Mouse (Mus musculus): ENCODE data around the gene Cep72. TPM values are rescaled to one million over a fixed set of nuclear protein-coding genes. Genes with fewer than 3 reads are reported as not detected.
"Not testable (repeated sequence)": the region's sequence is repeated elsewhere in the genome, so short reads cannot be mapped to it uniquely, and the experiment has no call there.

The Cep72 gene
- polyA plus RNA-seq, 1 experiment from 2014 or later = 8.8 TPM

- 53% methylated on average over 1 of the region's 1 CpGs for WGBS
- H3K4me3 ChIP-seq; H3K27ac ChIP-seq; ATAC-seq (replicated peaks; ENCODE audit: insufficient number of reproducible peaks, insufficient read depth, low FRiP score, low read depth); H3K9me3 ChIP-seq (replicated peaks); H3K9ac ChIP-seq; H3K36me3 ChIP-seq; H3K27me3 ChIP-seq; H3K4me2 ChIP-seq; H3K4me1 ChIP-seq (replicated peaks): not testable (repeated sequence)
Measured at GRCm38 (mm10) chr13:74071244-74071643, 9.1 kb upstream of the Cep72 start.

- no peaks in the 10 kb centered on the region for H3K4me1 ChIP-seq (replicated peaks)
- H3K36me3 ChIP-seq = no peaks in the 10 kb centered on the region
- no peak for ATAC-seq (replicated peaks; ENCODE audit: insufficient number of reproducible peaks, insufficient read depth, low FRiP score, low read depth)
- 77% methylated on average over 1 of the region's 1 CpGs for WGBS
- no peaks in the 10 kb centered on the region for H3K9me3 ChIP-seq (replicated peaks)
- no peak overlapping the region for H3K27ac ChIP-seq
- no peak overlapping the region for H3K4me2 ChIP-seq
- H3K4me3 ChIP-seq = no peak overlapping the region
- H3K27me3 ChIP-seq = no peaks in the 10 kb centered on the region; the same call in 1 of the 2 replicates
- H3K9ac ChIP-seq = no peak overlapping the region
Measured at GRCm38 (mm10) chr13:74066576-74066975, 4.5 kb upstream of the Cep72 start.

DNA sequence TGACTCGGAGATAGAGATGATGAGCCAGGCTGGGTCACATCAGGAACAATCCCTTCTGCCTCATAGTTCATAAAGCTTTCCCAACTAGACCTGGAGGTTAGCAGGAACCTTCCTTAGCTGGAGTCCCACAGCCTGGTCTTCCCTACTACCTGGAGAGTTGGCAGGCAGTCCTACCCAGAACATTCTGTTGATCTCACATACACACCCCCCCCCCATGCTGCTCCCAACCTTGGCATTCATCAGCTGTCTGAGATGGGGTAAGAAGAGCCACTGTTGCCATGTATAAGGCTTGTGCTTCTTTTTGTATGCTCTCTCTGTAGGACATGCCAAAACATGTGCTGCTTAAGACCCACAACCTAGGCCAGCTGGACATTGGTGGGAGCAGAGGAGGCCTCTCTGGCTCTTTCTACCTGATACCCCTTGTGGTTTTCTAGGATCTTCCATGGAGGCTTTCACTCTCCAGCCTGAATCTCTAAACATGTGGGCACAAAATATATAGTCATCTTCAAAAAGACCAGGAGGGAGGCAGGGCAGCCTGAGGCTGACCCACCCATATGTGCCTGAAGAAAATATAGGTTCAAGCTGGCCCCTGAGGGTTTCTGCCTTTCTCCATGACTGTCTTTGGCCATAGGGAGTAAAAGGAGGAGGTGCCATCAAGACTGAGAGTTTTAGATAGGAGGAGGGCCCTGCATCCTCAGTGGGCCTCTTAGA lies 1.4 kb upstream of the Cep72 start:
- Histone ChIP-seq H3K9ac (no peak overlapping the region), H3K36me3 (no peaks in the 10 kb centered on the region), H3K4me3 (no peak overlapping the region), H3K4me1 (replicated peaks) (no peaks in the 10 kb centered on the region), H3K9me3 (replicated peaks) (no peaks in the 10 kb centered on the region), H3K4me2 (no peak overlapping the region), H3K27ac (no peak overlapping the region), H3K27me3 (no peaks in the 10 kb centered on the region)
- WGBS = 72% methylated on average over 1 of the region's 1 CpGs
- no peak for ATAC-seq (replicated peaks; ENCODE audit: insufficient number of reproducible peaks, insufficient read depth, low FRiP score, low read depth)

GRCm38 (mm10) chr13:74062378-74063128 lies 454 bp upstream of the Cep72 start:
- H3K27me3 ChIP-seq = no peaks in the 10 kb centered on the region
- peak overlapping the region; percentile 83 for H3K9ac ChIP-seq
- peak overlapping the region; percentile 90 for H3K4me3 ChIP-seq
- H3K9me3 ChIP-seq (replicated peaks) = no peaks in the 10 kb centered on the region
- no peak for ATAC-seq (replicated peaks; ENCODE audit: insufficient number of reproducible peaks, insufficient read depth, low FRiP score, low read depth)
- peak overlapping the region; percentile 89; the same call in 1 of the 2 replicates for H3K27ac ChIP-seq
- H3K36me3 ChIP-seq = no peaks in the 10 kb centered on the region
- 22% methylated on average over 11 of the region's 11 CpGs for WGBS
- no peaks in the 10 kb centered on the region for H3K4me1 ChIP-seq (replicated peaks)
- H3K4me2 ChIP-seq = peak overlapping the region; percentile 75

GRCm38 (mm10) chr13:74058081-74058480 lies 4.0 kb downstream of the Cep72 start:
- Histone ChIP-seq H3K4me3 (no peak overlapping the region), H3K27ac (no peak overlapping the region), H3K36me3 (no peaks in the 10 kb centered on the region; the same call in 1 of the 2 replicates), H3K9me3 (replicated peaks) (no peaks in the 10 kb centered on the region), H3K27me3 (no peaks in the 10 kb centered on the region), H3K9ac (no peak overlapping the region), H3K4me1 (replicated peaks) (no peaks in the 10 kb centered on the region), H3K4me2 (no peak overlapping the region)
- ATAC-seq (replicated peaks; ENCODE audit: insufficient number of reproducible peaks, insufficient read depth, low FRiP score, low read depth) = no peak
- 92% methylated on average over 9 of the region's 9 CpGs for WGBS

- no peak for ATAC-seq (replicated peaks; ENCODE audit: insufficient number of reproducible peaks, insufficient read depth, low FRiP score, low read depth)
- 79% methylated on average over 1 of the region's 1 CpGs for WGBS
- H3K27ac ChIP-seq = no peak overlapping the region
- no peak overlapping the region for H3K4me2 ChIP-seq
- no peaks in the 10 kb centered on the region for H3K27me3 ChIP-seq
- no peak overlapping the region for H3K9ac ChIP-seq
- H3K4me1 ChIP-seq (replicated peaks) = no peaks in the 10 kb centered on the region
- no peak overlapping the region for H3K4me3 ChIP-seq
- no peaks in the 10 kb centered on the region for H3K9me3 ChIP-seq (replicated peaks)
- H3K36me3 ChIP-seq = peaks cover 11% of the 10 kb centered on the region
Measured at GRCm38 (mm10) chr13:74056194-74056593, 5.9 kb downstream of the Cep72 start.

DNA sequence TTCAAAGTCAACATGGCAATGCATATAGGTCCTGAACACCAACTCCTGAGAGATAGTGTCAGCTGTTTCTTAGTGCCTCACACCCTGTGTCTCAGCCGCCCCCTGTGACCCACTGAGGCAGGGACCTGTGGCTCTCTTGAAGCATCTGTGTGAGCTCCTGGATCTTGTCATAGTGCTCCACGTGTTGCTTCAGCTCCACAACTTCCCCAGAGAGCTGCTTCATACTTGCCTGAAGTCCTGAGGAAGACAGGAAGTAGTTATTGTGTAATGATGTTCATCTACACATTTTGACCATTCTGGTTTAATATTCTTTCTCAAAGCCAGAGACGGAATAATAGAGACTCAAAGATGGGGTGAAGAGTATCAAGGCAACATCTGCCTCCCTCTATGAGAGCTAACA lies 22.2 kb downstream of the Cep72 start:
- Histone ChIP-seq H3K27ac (no peak overlapping the region), H3K4me1 (replicated peaks) (no peaks in the 10 kb centered on the region), H3K27me3 (no peaks in the 10 kb centered on the region), H3K4me2 (no peak overlapping the region), H3K9me3 (replicated peaks) (no peaks in the 10 kb centered on the region), H3K36me3 (peaks cover 28% of the 10 kb centered on the region; the same call in 1 of the 2 replicates), H3K9ac (no peak overlapping the region), H3K4me3 (no peak overlapping the region)
- WGBS = 85% methylated on average over 3 of the region's 3 CpGs
- no peak for ATAC-seq (replicated peaks; ENCODE audit: insufficient number of reproducible peaks, insufficient read depth, low FRiP score, low read depth)

- Histone ChIP-seq H3K4me3 (no peak overlapping the region), H3K4me2 (no peak overlapping the region), H3K4me1 (replicated peaks) (no peaks in the 10 kb centered on the region), H3K27ac (no peak overlapping the region), H3K9ac (no peak overlapping the region), H3K27me3 (no peaks in the 10 kb centered on the region), H3K36me3 (peaks cover 13% of the 10 kb centered on the region; the same call in 1 of the 2 replicates), H3K9me3 (replicated peaks) (no peaks in the 10 kb centered on the region)
- ATAC-seq (replicated peaks; ENCODE audit: insufficient number of reproducible peaks, insufficient read depth, low FRiP score, low read depth) = no peak
- 87% methylated on average over 2 of the region's 2 CpGs for WGBS
Measured at GRCm38 (mm10) chr13:74035776-74036175, 26.3 kb downstream of the Cep72 start.

DNA sequence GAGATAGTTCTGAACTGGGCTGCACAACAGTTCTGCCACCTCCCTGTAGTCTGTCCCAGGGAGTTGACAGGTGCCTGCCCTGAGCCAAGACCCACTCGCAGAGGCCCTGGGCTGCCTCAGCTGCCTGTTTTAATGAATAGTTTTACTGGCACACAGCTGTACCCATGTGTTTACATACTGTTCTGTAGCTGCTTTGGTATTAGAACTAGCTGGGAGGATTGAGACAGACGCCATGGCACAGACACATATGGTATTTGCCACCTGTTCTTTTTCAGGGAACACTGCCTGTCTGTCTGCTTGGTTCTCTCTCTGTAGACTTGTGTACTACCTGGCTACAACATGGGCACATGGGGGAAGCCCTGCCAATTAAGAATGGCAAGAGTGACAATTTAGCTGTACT lies 27.3 kb downstream of the Cep72 start:
- no peaks in the 10 kb centered on the region for H3K4me1 ChIP-seq (replicated peaks)
- H3K9me3 ChIP-seq (replicated peaks) = no peaks in the 10 kb centered on the region
- 76% methylated on average over 2 of the region's 2 CpGs for WGBS
- no peak overlapping the region for H3K9ac ChIP-seq
- no peak for ATAC-seq (replicated peaks; ENCODE audit: insufficient number of reproducible peaks, insufficient read depth, low FRiP score, low read depth)
- H3K36me3 ChIP-seq = peaks cover 3% of the 10 kb centered on the region; the same call in 1 of the 2 replicates
- no peak overlapping the region for H3K4me3 ChIP-seq
- no peak overlapping the region for H3K4me2 ChIP-seq
- H3K27ac ChIP-seq = no peak overlapping the region
- H3K27me3 ChIP-seq = no peaks in the 10 kb centered on the region

DNA sequence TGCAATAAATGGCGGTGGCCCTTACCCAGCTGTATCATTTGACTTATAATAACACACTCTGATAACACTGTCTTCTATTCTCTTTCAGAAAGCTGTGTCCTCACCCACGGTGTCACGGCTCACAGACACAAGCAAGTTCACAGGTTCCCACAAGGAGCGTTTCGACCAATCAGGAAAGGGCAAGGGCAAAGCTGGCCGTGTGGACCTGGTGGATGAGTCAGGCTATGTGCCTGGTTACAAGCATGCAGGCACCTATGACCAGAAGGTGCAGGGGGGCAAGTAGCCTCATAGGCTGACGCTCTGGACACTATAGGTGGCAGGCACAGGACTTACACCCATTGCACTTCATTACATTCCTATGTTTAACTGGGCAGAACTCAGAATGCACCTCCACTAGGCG lies 31.0 kb downstream of the Cep72 start:
- peaks cover 11% of the 10 kb centered on the region for H3K4me1 ChIP-seq (replicated peaks)
- no peak overlapping the region for H3K4me3 ChIP-seq
- H3K36me3 ChIP-seq = no peaks in the 10 kb centered on the region
- no peak overlapping the region for H3K4me2 ChIP-seq
- no peak for ATAC-seq (replicated peaks; ENCODE audit: insufficient number of reproducible peaks, insufficient read depth, low FRiP score, low read depth)
- WGBS = 79% methylated on average over 8 of the region's 8 CpGs
- H3K9me3 ChIP-seq (replicated peaks) = no peaks in the 10 kb centered on the region
- H3K27me3 ChIP-seq = no peaks in the 10 kb centered on the region
- H3K9ac ChIP-seq = no peak overlapping the region
- no peak overlapping the region for H3K27ac ChIP-seq

GRCm38 (mm10) chr13:74030691-74031090 lies 31.4 kb downstream of the Cep72 start:
- no peak overlapping the region for H3K9ac ChIP-seq
- WGBS = 84% methylated on average over 7 of the region's 7 CpGs
- no peak for ATAC-seq (replicated peaks; ENCODE audit: insufficient number of reproducible peaks, insufficient read depth, low FRiP score, low read depth)
- no peaks in the 10 kb centered on the region for H3K36me3 ChIP-seq
- H3K27me3 ChIP-seq = no peaks in the 10 kb centered on the region
- H3K4me1 ChIP-seq (replicated peaks) = peaks cover 15% of the 10 kb centered on the region
- no peaks in the 10 kb centered on the region for H3K9me3 ChIP-seq (replicated peaks)
- no peak overlapping the region for H3K4me3 ChIP-seq
- H3K27ac ChIP-seq = no peak overlapping the region
- H3K4me2 ChIP-seq = no peak overlapping the region
